7 mouse cellular contexts compared by ENCODE assay signal in the genomic region with DNA sequence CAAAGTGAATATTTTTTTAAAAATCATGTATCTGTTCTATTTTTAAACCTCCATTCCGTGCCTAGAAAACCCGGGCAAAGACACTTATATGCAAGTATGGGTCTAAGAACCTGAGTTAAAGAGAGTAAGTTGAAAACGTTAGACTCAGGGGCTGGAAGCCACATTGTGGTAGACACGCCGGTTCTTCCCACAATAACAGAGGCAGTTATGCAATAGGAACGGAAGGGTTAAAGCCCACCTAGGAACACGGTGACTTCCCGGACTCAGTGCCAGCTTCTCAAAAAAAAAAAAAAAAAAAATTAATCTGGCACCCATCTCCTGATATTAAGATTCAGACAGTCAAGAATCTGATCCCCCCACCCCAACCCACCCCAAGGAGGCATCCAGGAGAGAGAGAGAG.
DNase-seq lines count a peak whose midpoint lies in the region; ATAC-seq and TF ChIP-seq lines count a peak whose summit lies in the region.

No protein-coding gene starts in this region.

- WGBS in lung, embryonic 14.5 days: 46% methylated on average over 8 of the region's 8 CpGs
- 49% methylated on average over 8 of the region's 8 CpGs for WGBS in embryonic facial prominence, embryonic 12.5 days
- 40% methylated on average over 8 of the region's 8 CpGs for WGBS in hindbrain, embryonic 15.5 days
- WGBS in small intestine, adult 2 months: 49% methylated on average over 8 of the region's 8 CpGs

- no peaks in the 10 kb centered on the region for H3K36me3 ChIP-seq in lung, embryonic 14.5 days (ENCODE audit: insufficient read depth)
- H3K36me3 ChIP-seq in embryonic facial prominence, embryonic 12.5 days: no peaks in the 10 kb centered on the region
- H3K36me3 ChIP-seq in hindbrain, embryonic 15.5 days: no peaks in the 10 kb centered on the region
- no peaks in the 10 kb centered on the region for H3K36me3 ChIP-seq in small intestine, adult 2 months (ENCODE audit: control insufficient read depth, insufficient read depth, low read length)

- no peak overlapping the region for H3K4me3 ChIP-seq in lung, embryonic 14.5 days (ENCODE audit: low read depth, low read length)
- H3K4me3 ChIP-seq in embryonic facial prominence, embryonic 12.5 days: 0 out of 2 replicates have a peak overlapping the region, but pooled peaks have one; percentile 14
- H3K4me3 ChIP-seq in hindbrain, embryonic 15.5 days: peak overlapping the region; percentile 33
- no peak overlapping the region for H3K4me3 ChIP-seq in small intestine, adult 2 months (ENCODE audit: low read depth, low read length)

- no peak overlapping the region for H3K27ac ChIP-seq in lung, embryonic 14.5 days (ENCODE audit: low read depth)
- no peak overlapping the region for H3K27ac ChIP-seq in embryonic facial prominence, embryonic 12.5 days
- peak overlapping the region; percentile 69 for H3K27ac ChIP-seq in hindbrain, embryonic 15.5 days (replicated peaks)
- 0 out of 2 replicates have a peak overlapping the region, but pooled peaks have one; percentile 22 for H3K27ac ChIP-seq in small intestine, adult 2 months (ENCODE audit: insufficient read depth, low read depth, low read length)

- H3K4me1 ChIP-seq in lung, embryonic 14.5 days (ENCODE audit: insufficient read depth): no peaks in the 10 kb centered on the region
- H3K4me1 ChIP-seq in embryonic facial prominence, embryonic 12.5 days: no peaks in the 10 kb centered on the region
- peaks cover 9% of the 10 kb centered on the region; the same call in 1 of the 2 replicates for H3K4me1 ChIP-seq in hindbrain, embryonic 15.5 days (replicated peaks)
- H3K4me1 ChIP-seq in small intestine, adult 2 months (ENCODE audit: control insufficient read depth, insufficient read depth, insufficient read length, low read length): no peaks in the 10 kb centered on the region

- TF ChIP-seq POLR2A in small intestine, adult 2 months (IDR thresholded peaks at IDR 0.05; ENCODE audit: low read depth, low read length): no peak

- H3K27me3 ChIP-seq in lung, embryonic 14.5 days (ENCODE audit: insufficient read depth, low read length): no peaks in the 10 kb centered on the region
- no peaks in the 10 kb centered on the region for H3K27me3 ChIP-seq in embryonic facial prominence, embryonic 12.5 days
- H3K27me3 ChIP-seq in hindbrain, embryonic 15.5 days: no peaks in the 10 kb centered on the region
- H3K27me3 ChIP-seq in small intestine, adult 2 months (ENCODE audit: control insufficient read depth, insufficient read depth, low read length): no peaks in the 10 kb centered on the region

- ATAC-seq in lung, embryonic 14.5 days (ENCODE audit: insufficient read depth): no peak
- ATAC-seq in embryonic facial prominence, embryonic 12.5 days (ENCODE audit: insufficient number of reproducible peaks, insufficient read depth, low FRiP score, low TSS enrichment): no peak
- 0 out of 2 replicates have a peak, but pooled peaks have one; percentile 61 for ATAC-seq in hindbrain, embryonic 15.5 days (ENCODE audit: low FRiP score, low read depth)

- no peak for DNase-seq in lung, embryonic 14.5 days
- DNase-seq in lung, adult 18-20 months: no peak
- DNase-seq in adrenal gland, adult 18-20 months (ENCODE audit: low spot score in 2 of 2): no peak
- DNase-seq in left cerebral cortex, adult 11 months (ENCODE audit: low spot score): no peak

- no peak overlapping the region for H3K9ac ChIP-seq in lung, embryonic 14.5 days
- no peak overlapping the region for H3K9ac ChIP-seq in embryonic facial prominence, embryonic 12.5 days
- H3K9ac ChIP-seq in hindbrain, embryonic 15.5 days: 0 out of 2 replicates have a peak overlapping the region, but pooled peaks have one; percentile 27

- H3K4me2 ChIP-seq in lung, embryonic 14.5 days: peak overlapping the region; percentile 36
- peak overlapping the region; percentile 37 for H3K4me2 ChIP-seq in embryonic facial prominence, embryonic 12.5 days (replicated peaks)
- peak overlapping the region; percentile 56 for H3K4me2 ChIP-seq in hindbrain, embryonic 15.5 days

- H3K9me3 ChIP-seq in lung, embryonic 14.5 days (ENCODE audit: low read depth, low read length): no peaks in the 10 kb centered on the region
- no peaks in the 10 kb centered on the region for H3K9me3 ChIP-seq in embryonic facial prominence, embryonic 12.5 days
- H3K9me3 ChIP-seq in hindbrain, embryonic 15.5 days: no peaks in the 10 kb centered on the region

- TF ChIP-seq CTCF in lung, embryonic 14.5 days (IDR thresholded peaks at IDR 0.05; ENCODE audit: low read depth): no peak
- no peak for TF ChIP-seq CTCF in small intestine, adult 2 months (IDR thresholded peaks at IDR 0.05; ENCODE audit: extremely low read depth, insufficient read length, insufficient replicate concordance, low read depth, low read length)

Comparison
In these comparisons a context has a peak if more than half of its experiments do, and no peak if none do; other contexts are left out.
1. H3K27ac ChIP-seq: peak in hindbrain, embryonic 15.5 days (single experiment) and small intestine, adult 2 months (single experiment); none in lung, embryonic 14.5 days (single experiment) and embryonic facial prominence, embryonic 12.5 days (single experiment).
2. H3K4me3 ChIP-seq: peak in embryonic facial prominence, embryonic 12.5 days (single experiment) and hindbrain, embryonic 15.5 days (single experiment); none in lung, embryonic 14.5 days (single experiment) and small intestine, adult 2 months (single experiment).
3. Peak in every context shown above with its lines, with median percentiles within 50 percentile points of each other: H3K4me2 ChIP-seq.